Mouse (Mus musculus) CD4-positive, CD25-positive, alpha-beta regulatory T cell (primary cell): ENCODE data around the gene 4933406M09Rik. TPM values are rescaled to one million over a fixed set of nuclear protein-coding genes. Genes with fewer than 3 reads are reported as not detected.

ENCODE experiments used
- polyA plus RNA-seq: library from polyadenylated mRNA; unstranded; fragments of 100-300 nt; shearing (Covaris generic); gene quantifications from one replicate; pipeline ENCODE4 v1.2.1, GENCODE M21; 2017

The 4933406M09Rik gene
- not detected for polyA plus RNA-seq

DNA sequence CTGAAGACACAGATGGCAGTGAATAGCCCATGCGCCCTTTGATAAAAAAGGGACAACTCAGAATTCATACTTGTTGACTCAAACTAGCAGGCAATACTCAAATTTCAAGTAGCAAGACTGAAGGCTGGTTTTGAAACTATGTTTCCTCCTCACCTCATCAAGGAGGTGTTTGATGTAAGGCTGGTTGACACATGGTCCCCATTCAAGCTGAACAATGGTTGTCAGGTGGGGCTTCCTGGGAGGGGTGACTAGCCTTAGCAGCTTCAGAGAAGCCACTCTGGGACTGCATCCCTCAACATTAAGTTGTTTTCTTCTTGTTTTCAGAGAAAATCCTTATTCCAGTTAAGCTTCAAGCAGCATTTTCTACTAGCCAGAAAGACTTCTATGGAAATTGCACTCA lies at the start of gene 4933406M09Rik:
Gene 4933406M09Rik, plus strand, starts transcription at position 275 of the 400 bp plus-strand sequence.

DNA sequence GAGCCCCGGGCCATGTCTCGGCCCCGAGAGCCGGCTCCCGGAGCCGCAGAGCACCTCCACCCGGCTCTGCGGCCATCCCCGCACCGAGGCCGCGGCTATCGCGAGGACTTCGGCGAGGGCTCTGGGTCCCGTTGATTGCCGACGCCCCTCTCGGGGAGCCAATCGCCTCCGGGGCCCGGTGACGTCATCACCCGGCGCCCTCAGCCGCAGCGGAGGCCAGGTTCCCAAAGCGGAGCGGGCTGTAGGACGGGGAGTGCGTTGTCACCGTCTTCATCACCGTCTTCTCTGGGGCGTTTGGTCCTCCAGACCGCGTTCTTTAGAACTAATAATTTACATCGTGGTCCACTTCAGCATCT lies 23.9 kb upstream of the 4933406M09Rik start, which contains the start of gene Tmem183a:
Gene Tmem183a, minus strand, starts transcription at position 123 of the 356 bp plus-strand sequence.

DNA sequence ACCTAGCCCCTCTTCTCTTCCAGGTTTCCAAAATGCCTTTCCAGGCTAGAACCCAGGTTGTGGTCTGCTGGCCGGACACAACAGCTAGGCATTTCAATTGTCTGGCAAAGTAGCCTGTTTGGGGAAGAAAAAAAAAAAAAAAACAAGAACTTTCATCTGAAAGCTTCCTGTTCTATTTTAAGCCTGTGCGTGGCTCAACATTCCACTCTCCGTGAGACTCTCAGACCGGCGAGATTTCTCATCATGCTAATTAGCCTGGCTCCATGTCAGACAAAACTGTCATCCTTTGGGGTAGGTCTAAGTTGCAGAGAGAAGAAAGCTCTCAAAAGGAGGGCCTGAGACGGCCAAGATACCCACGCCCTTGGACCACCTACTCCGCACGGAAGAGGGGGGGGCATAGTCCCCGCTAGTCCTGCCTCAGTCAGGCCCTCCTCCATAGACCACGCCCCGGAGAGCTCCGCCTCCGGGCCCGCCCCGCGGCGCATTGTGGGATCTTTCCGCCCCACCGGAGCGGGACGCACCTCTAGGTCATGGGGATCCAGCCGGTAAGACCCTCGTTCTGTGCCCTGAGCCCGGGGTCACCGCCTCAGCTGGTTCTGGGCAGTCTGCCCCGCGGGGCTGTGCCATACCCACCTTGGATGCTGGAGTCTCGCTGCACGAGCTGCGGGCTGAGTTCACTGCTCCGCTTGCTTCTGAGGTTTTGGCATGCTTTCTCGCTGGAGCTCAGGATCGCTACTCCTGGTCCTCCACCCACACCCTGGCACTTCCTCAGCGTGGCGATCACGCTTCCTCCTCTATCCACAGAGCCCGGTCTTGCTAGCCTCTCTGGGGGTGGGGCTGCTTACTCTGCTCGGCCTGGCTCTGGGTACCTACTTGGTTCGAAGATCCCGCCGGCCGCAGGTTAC lies 20.0 kb downstream of the 4933406M09Rik start, which contains the start of gene Cyb5r1:
Gene Cyb5r1, plus strand, starts transcription at position 51 of the 905 bp plus-strand sequence.

DNA sequence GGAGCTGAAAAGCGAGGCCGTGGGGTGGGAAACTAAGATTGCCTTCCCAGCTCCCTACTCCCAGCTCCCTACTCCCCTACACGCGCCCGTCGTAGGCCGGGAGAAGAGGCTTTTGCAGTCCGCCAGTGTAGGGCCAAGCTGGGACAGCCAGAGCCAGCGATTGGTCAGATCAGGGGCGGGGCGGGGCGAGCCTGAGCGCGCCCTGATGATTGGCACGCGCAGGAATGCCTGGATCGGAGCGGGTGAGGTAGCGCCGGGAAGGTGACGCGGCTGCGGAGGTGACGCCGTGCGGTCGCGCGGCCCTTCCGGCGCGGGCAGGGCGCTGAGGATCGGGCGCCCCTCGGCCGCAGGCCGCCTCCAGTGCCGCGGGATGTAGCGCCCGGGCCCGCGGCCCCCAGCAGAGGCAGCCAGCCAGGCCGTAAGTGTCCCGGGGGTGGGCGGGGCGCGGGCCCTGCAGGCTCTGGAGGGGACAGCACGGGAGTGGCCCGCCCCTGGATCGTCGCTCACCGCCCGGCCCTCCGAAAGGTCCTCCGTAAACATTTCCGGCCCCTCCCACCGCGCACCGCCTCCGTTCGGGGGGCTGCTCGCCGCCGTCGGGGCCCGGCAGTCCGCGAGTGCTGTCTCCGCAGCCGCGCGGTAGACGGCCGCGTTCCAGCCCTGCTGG lies 29.6 kb downstream of the 4933406M09Rik start, which contains the start of gene Adipor1:
Gene Adipor1, plus strand, starts transcription at position 211 of the 664 bp plus-strand sequence.

Other genes with a start within 250 kb of the 4933406M09Rik start
- gene Chil1, start 203.8 kb upstream of the 4933406M09Rik start, polyA plus RNA-seq, result 0.38 TPM
- 0.10 TPM for gene Mybph, start 192.5 kb upstream of the 4933406M09Rik start, polyA plus RNA-seq
- gene Adora1, start 150.5 kb upstream of the 4933406M09Rik start, polyA plus RNA-seq, result not detected
- not detected for gene Myog, start 96.0 kb upstream of the 4933406M09Rik start, polyA plus RNA-seq
- gene Ppfia4, start 53.0 kb upstream of the 4933406M09Rik start, polyA plus RNA-seq, result 0.13 TPM
- gene Tmem183a, start 24.0 kb upstream of the 4933406M09Rik start, polyA plus RNA-seq, result 64.3 TPM
- 27.7 TPM for gene Cyb5r1, start 19.6 kb downstream of the 4933406M09Rik start, polyA plus RNA-seq
- 82.3 TPM for gene Adipor1, start 29.4 kb downstream of the 4933406M09Rik start, polyA plus RNA-seq
- 21.6 TPM for gene Klhl12, start 69.6 kb downstream of the 4933406M09Rik start, polyA plus RNA-seq
- 42.0 TPM for gene Rabif, start 108.7 kb downstream of the 4933406M09Rik start, polyA plus RNA-seq
- 0.13 TPM for gene Mgat4e, start 163.7 kb downstream of the 4933406M09Rik start, polyA plus RNA-seq
- 59.6 TPM for gene Kdm5b, start 174.2 kb downstream of the 4933406M09Rik start, polyA plus RNA-seq